Mouse (Mus musculus) liver, postnatal 0 days (tissue): Measurements from ENCODE around the gene Cog5.

Experiments
- CTCF ChIP-seq: sonication (generic); IDR thresholded peaks from 2 replicates; pipeline ENCODE4 v1.5.1; 2016; ENCODE audit warnings: antibody characterized with exemption, low read depth
- EP300 ChIP-seq: IDR thresholded peaks from 2 replicates; pipeline ENCODE4 v1.6.1; 2016; ENCODE audit warnings: antibody characterized with exemption, low read depth, mild to moderate bottlenecking

DNA sequence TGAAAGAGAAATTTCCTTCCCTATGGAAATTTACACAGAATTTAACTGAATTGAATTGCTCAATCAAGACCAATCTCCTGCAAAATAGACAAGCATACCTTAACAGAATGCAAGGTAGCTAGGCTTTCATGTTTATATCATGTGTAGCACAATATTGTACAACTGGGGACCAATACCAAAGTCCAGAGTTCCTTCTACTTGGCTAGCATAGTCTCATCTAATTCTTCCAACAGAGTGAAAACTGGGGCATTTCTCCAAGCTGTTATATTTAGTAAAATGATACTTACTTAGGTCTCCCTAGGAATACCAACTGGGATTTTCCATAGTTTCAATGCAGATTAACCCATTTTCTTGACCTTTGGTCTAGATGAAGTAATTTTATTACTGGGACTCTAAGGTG is 284.4 kb downstream of the Cog5 start:
- no peak for TF ChIP-seq EP300
- no peak for TF ChIP-seq CTCF
